ENCODE assay signal across 9 mouse cellular contexts in the genomic region with DNA sequence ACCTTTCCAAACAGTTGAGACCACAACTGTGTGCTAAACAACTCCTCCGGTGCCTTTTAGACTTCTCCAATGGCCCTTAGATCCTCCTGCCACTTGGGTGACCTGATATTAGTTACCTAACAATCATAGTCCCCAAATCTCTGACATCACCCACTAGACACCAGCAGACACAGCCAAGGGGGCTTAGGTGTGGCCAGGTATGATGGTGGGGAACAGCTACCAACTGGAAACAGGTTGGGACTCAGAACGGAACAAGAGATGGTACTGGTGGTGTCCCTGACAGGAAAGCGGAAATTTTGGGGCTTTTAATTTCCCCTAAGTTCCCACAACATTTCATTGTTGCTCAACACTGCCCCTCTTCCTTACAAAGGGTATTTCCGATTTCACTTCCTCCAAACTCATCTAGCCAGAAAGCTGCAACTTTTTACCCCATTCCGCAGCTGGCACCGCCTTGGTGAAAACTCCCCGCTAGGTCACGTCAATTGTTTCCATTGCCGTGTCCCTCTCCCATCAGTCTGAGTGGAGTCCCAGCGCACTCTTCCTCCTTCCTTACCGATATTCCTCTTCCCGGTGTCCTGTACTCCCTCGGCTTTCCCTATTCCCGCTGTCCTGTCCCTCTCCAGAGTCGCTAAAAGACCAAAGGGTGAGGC. TPM values are rescaled to one million over a fixed set of nuclear protein-coding genes. Genes with fewer than 3 reads are reported as not detected.
DNase-seq lines count a peak whose midpoint lies in the region; ATAC-seq and TF ChIP-seq lines count a peak whose summit lies in the region.
"Had no signal": no experiment of that assay in that cellular context is flagged by ENCODE, and none has a peak within 500 bp of the region (broad histone marks: within the 10 kb centered on the region; RNA-seq: fewer than 3 reads in every experiment).

No protein-coding gene starts in this region.

- peaks cover 10% of the 10 kb centered on the region for H3K4me1 ChIP-seq in testis, adult 2 months (ENCODE audit: control insufficient read depth, insufficient read depth, low read length)
- peaks cover 10% of the 10 kb centered on the region; the same call in 1 of the 2 replicates for H3K4me1 ChIP-seq in embryonic fibroblast, embryonic 13.5 days (ENCODE audit: control insufficient read depth, insufficient read depth, low read length)
- H3K4me1 ChIP-seq in intestine, embryonic 16.5 days (ENCODE audit: control insufficient read depth, insufficient read depth, low read length): peaks cover 43% of the 10 kb centered on the region
- H3K4me1 ChIP-seq in midbrain, embryonic 13.5 days (replicated peaks): peaks cover 44% of the 10 kb centered on the region

- peak overlapping the region; percentile 86 for H3K4me2 ChIP-seq in intestine, embryonic 16.5 days (ENCODE audit: low read depth, low read length)
- peak overlapping the region; percentile 81 for H3K4me2 ChIP-seq in midbrain, embryonic 13.5 days (replicated peaks)

- peak overlapping the region; percentile 87 for H3K27ac ChIP-seq in testis, adult 2 months (ENCODE audit: control insufficient read depth, insufficient read depth, low read depth, low read length)
- peak overlapping the region; percentile 65 for H3K27ac ChIP-seq in embryonic fibroblast, embryonic 13.5 days (ENCODE audit: insufficient read depth, low read length)
- H3K27ac ChIP-seq in intestine, embryonic 16.5 days (ENCODE audit: low read length): peak overlapping the region; percentile 84
- H3K27ac ChIP-seq in midbrain, embryonic 13.5 days: peak overlapping the region; percentile 72

- TF ChIP-seq CTCF in testis, adult 2 months (IDR thresholded peaks at IDR 0.05; ENCODE audit: control insufficient read depth, insufficient read depth, insufficient replicate concordance, low read depth, low read length): no peak
- TF ChIP-seq CTCF in embryonic fibroblast, embryonic 13.5 days (IDR thresholded peaks at IDR 0.05; ENCODE audit: borderline replicate concordance, insufficient read depth, low read length): no peak

- no peaks in the 10 kb centered on the region; the same call in 1 of the 2 replicates for H3K36me3 ChIP-seq in testis, adult 2 months (ENCODE audit: control insufficient read depth, insufficient read depth, low read length)
- H3K36me3 ChIP-seq in intestine, embryonic 16.5 days (ENCODE audit: control insufficient read depth, insufficient read depth, low read length): no peaks in the 10 kb centered on the region
- peaks cover 7% of the 10 kb centered on the region for H3K36me3 ChIP-seq in midbrain, embryonic 13.5 days

- no peak for ATAC-seq in intestine, embryonic 16.5 days
- ATAC-seq in midbrain, embryonic 13.5 days: no peak

- no peaks in the 10 kb centered on the region for H3K9me3 ChIP-seq in intestine, embryonic 16.5 days (ENCODE audit: control insufficient read depth, low read length)
- H3K9me3 ChIP-seq in midbrain, embryonic 13.5 days: no peaks in the 10 kb centered on the region

- DNase-seq in testis, postnatal 10 days (ENCODE audit: low spot score): no peak
- peak; percentile 40 to 46 for DNase-seq in thymus, postnatal 10 days (ENCODE audit: low spot score in 2 of 2)
- no peak for DNase-seq in frontal cortex, postnatal 25 days (ENCODE audit: low spot score in 2 of 2)
- no peak for DNase-seq in adrenal gland, postnatal 10 days

- WGBS in intestine, embryonic 16.5 days: 6% methylated on average over 15 of the region's 15 CpGs
- 7% methylated on average over 15 of the region's 15 CpGs for WGBS in midbrain, embryonic 13.5 days

- TF ChIP-seq POLR2A in testis, adult 2 months (IDR thresholded peaks at IDR 0.05; ENCODE audit: control insufficient read depth, low read depth, low read length): peak; percentile 26; the same call in 1 of the 2 replicates
- TF ChIP-seq POLR2A in embryonic fibroblast, embryonic 13.5 days (IDR thresholded peaks at IDR 0.05; ENCODE audit: low read depth, low read length): no peak

- H3K9ac ChIP-seq in intestine, embryonic 16.5 days (ENCODE audit: low read depth, low read length): peak overlapping the region; percentile 66
- peak overlapping the region; percentile 56 for H3K9ac ChIP-seq in midbrain, embryonic 13.5 days (replicated peaks)

- H3K4me3 ChIP-seq in testis, adult 2 months (ENCODE audit: control insufficient read depth, low read depth, low read length): peak overlapping the region; percentile 87
- H3K4me3 ChIP-seq in embryonic fibroblast, embryonic 13.5 days (ENCODE audit: insufficient read depth, low read length): peak overlapping the region; percentile 68
- H3K4me3 ChIP-seq in intestine, embryonic 16.5 days (ENCODE audit: low read length): peak overlapping the region; percentile 82
- peak overlapping the region; percentile 81 for H3K4me3 ChIP-seq in midbrain, embryonic 13.5 days (replicated peaks)

- no peaks in the 10 kb centered on the region for H3K27me3 ChIP-seq in testis, adult 2 months (ENCODE audit: control insufficient read depth, insufficient read depth, low read length)
- H3K27me3 ChIP-seq in intestine, embryonic 16.5 days (replicated peaks; ENCODE audit: control insufficient read depth, insufficient read depth, low read length): no peaks in the 10 kb centered on the region
- H3K27me3 ChIP-seq in midbrain, embryonic 13.5 days: no peaks in the 10 kb centered on the region

RNA-seq across cellular contexts. Expression of a gene that starts 0.7 kb away (rescaled TPM):
- polyA plus RNA-seq in testis, adult 2 months (2012; rRNA removed): 521 and 642 TPM in 2 replicates
- 72.9 and 96.4 TPM in 2 replicates for polyA plus RNA-seq in embryonic fibroblast, embryonic 13.5 days (2011; ENCODE audit: insufficient read length, low read depth, missing spikeins)
- 135 and 158 TPM in 2 replicates for polyA plus RNA-seq in intestine, embryonic 16.5 days (2015; fragmentation: Nextera tagmentation; extraction: Ambion mirVana)
- polyA plus RNA-seq in midbrain, embryonic 13.5 days (2015; fragmentation: Nextera tagmentation; extraction: Ambion mirVana): 89.7 and 93.8 TPM in 2 replicates
- 100 to 1,000 TPM; 104 to 106 TPM for total RNA-seq in adrenal gland, postnatal 10 days (2021)

RNA-seq across cellular contexts. Expression of a gene that starts 30.4 kb away (rescaled TPM):
- 5.3 and 5.4 TPM in 2 replicates for polyA plus RNA-seq in testis, adult 2 months (2012; rRNA removed)
- polyA plus RNA-seq in embryonic fibroblast, embryonic 13.5 days (2011; ENCODE audit: insufficient read length, low read depth, missing spikeins): 17.0 and 18.6 TPM in 2 replicates
- polyA plus RNA-seq in intestine, embryonic 16.5 days (2015; fragmentation: Nextera tagmentation; extraction: Ambion mirVana): 1.2 and 1.5 TPM in 2 replicates
- 0.39 and 0.46 TPM in 2 replicates for polyA plus RNA-seq in midbrain, embryonic 13.5 days (2015; fragmentation: Nextera tagmentation; extraction: Ambion mirVana)
- total RNA-seq in adrenal gland, postnatal 10 days (2021): 10 to 100 TPM; 10.3 to 11.6 TPM

RNA-seq across cellular contexts. Expression of a gene that starts 34.4 kb away (rescaled TPM):
- 40.2 and 40.5 TPM in 2 replicates for polyA plus RNA-seq in testis, adult 2 months (2012; rRNA removed)
- 13.0 and 14.3 TPM in 2 replicates for polyA plus RNA-seq in embryonic fibroblast, embryonic 13.5 days (2011; ENCODE audit: insufficient read length, low read depth, missing spikeins)
- 7.4 and 8.4 TPM in 2 replicates for polyA plus RNA-seq in intestine, embryonic 16.5 days (2015; fragmentation: Nextera tagmentation; extraction: Ambion mirVana)
- polyA plus RNA-seq in midbrain, embryonic 13.5 days (2015; fragmentation: Nextera tagmentation; extraction: Ambion mirVana): 11.4 and 12.4 TPM in 2 replicates
- 10 to 100 TPM; 25.0 to 30.2 TPM for total RNA-seq in adrenal gland, postnatal 10 days (2021)

RNA-seq across cellular contexts. Expression of a gene that starts 40.2 kb away (rescaled TPM):
- 4.6 TPM in 2 replicates for polyA plus RNA-seq in testis, adult 2 months (2012; rRNA removed)
- 26.0 and 33.0 TPM in 2 replicates for polyA plus RNA-seq in embryonic fibroblast, embryonic 13.5 days (2011; ENCODE audit: insufficient read length, low read depth, missing spikeins)
- 21.0 and 23.5 TPM in 2 replicates for polyA plus RNA-seq in intestine, embryonic 16.5 days (2015; fragmentation: Nextera tagmentation; extraction: Ambion mirVana)
- polyA plus RNA-seq in midbrain, embryonic 13.5 days (2015; fragmentation: Nextera tagmentation; extraction: Ambion mirVana): 78.4 and 84.8 TPM in 2 replicates
- total RNA-seq in adrenal gland, postnatal 10 days (2021): 10 to 100 TPM; 52.9 to 56.9 TPM

RNA-seq across cellular contexts. Expression of a gene that starts 49.7 kb away (rescaled TPM):
- 3.8 and 4.3 TPM in 2 replicates for polyA plus RNA-seq in testis, adult 2 months (2012; rRNA removed)
- polyA plus RNA-seq in embryonic fibroblast, embryonic 13.5 days (2011; ENCODE audit: insufficient read length, low read depth, missing spikeins): not detected in 2 replicates
- 0.23 and 0.65 TPM in 2 replicates for polyA plus RNA-seq in intestine, embryonic 16.5 days (2015; fragmentation: Nextera tagmentation; extraction: Ambion mirVana)
- polyA plus RNA-seq in midbrain, embryonic 13.5 days (2015; fragmentation: Nextera tagmentation; extraction: Ambion mirVana): not detected in 2 replicates
- 10 to 100 TPM; 16.9 to 18.2 TPM for total RNA-seq in adrenal gland, postnatal 10 days (2021)
- total RNA-seq: heart, adult 18-20 months had no signal

Comparison
In these comparisons a context has a peak if more than half of its experiments do, and no peak if none do; other contexts are left out.
1. DNase-seq: peak in thymus, postnatal 10 days (2 of 2); none in testis, postnatal 10 days (single experiment), frontal cortex, postnatal 25 days (0 of 2) and adrenal gland, postnatal 10 days (single experiment).
2. Peak in every context shown above with its lines, with median percentiles within 50 percentile points of each other: H3K27ac ChIP-seq and H3K4me3 ChIP-seq.